Mouse (Mus musculus): ENCODE data around the gene Pwwp2b. TPM values are rescaled to one million over a fixed set of nuclear protein-coding genes. Genes with fewer than 3 reads are reported as not detected.

The Pwwp2b gene
- total RNA-seq, 4 experiments from 2014 or later: 16.8 to 18.3 (median 17.7) TPM

GRCm38 (mm10) chr7:139257752-139258542 is 9.7 kb downstream of the Pwwp2b start:
- DNase-seq (ENCODE audit: low spot score in 2 of 2): no peak

GRCm38 (mm10) chr7:139264337-139264736 is 16.1 kb downstream of the Pwwp2b start:
- DNase-seq (ENCODE audit: low spot score in 2 of 2): no peak

GRCm38 (mm10) chr7:139265634-139266033 is 17.4 kb downstream of the Pwwp2b start:
- DNase-seq (ENCODE audit: low spot score in 2 of 2): no peak

- DNase-seq (ENCODE audit: low spot score in 2 of 2): no peak
Measured at GRCm38 (mm10) chr7:139266431-139266830, 18.1 kb downstream of the Pwwp2b start.

GRCm38 (mm10) chr7:139266886-139267870 is 18.9 kb downstream of the Pwwp2b start:
- DNase-seq (ENCODE audit: low spot score in 2 of 2): no peak

- DNase-seq (ENCODE audit: low spot score in 2 of 2): no peak
Measured at GRCm38 (mm10) chr7:139270738-139271137, 22.5 kb downstream of the Pwwp2b start.

GRCm38 (mm10) chr7:139271871-139272270 is 23.6 kb downstream of the Pwwp2b start:
- DNase-seq (ENCODE audit: low spot score in 2 of 2): peak in 1 of 2 experiments; percentile 73

GRCm38 (mm10) chr7:139272639-139273396 is 24.5 kb downstream of the Pwwp2b start:
- peak in 1 of 2 experiments; percentile 51 for DNase-seq (ENCODE audit: low spot score in 2 of 2)

- DNase-seq (ENCODE audit: low spot score in 2 of 2): no peak
Measured at GRCm38 (mm10) chr7:139273397-139273719, 25.1 kb downstream of the Pwwp2b start.

GRCm38 (mm10) chr7:139275586-139275985 is 27.3 kb downstream of the Pwwp2b start:
- DNase-seq (ENCODE audit: low spot score in 2 of 2): no peak

GRCm38 (mm10) chr7:139276150-139276549 is 27.9 kb downstream of the Pwwp2b start:
- no peak for DNase-seq (ENCODE audit: low spot score in 2 of 2)

GRCm38 (mm10) chr7:139277536-139277935 is 29.3 kb downstream of the Pwwp2b start:
- no peak for DNase-seq (ENCODE audit: low spot score in 2 of 2)

- no peak for DNase-seq (ENCODE audit: low spot score in 2 of 2)
Measured at GRCm38 (mm10) chr7:139279571-139279970, 31.3 kb downstream of the Pwwp2b start.

- no peak for DNase-seq (ENCODE audit: low spot score in 2 of 2)
Measured at GRCm38 (mm10) chr7:139280044-139280443, 31.8 kb downstream of the Pwwp2b start.

- DNase-seq (ENCODE audit: low spot score in 2 of 2): no peak
Measured at GRCm38 (mm10) chr7:139281195-139281594, 32.9 kb downstream of the Pwwp2b start.

GRCm38 (mm10) chr7:139282037-139282436 is 33.8 kb downstream of the Pwwp2b start:
- DNase-seq (ENCODE audit: low spot score in 2 of 2): no peak

- DNase-seq (ENCODE audit: low spot score in 2 of 2): no peak
Measured at GRCm38 (mm10) chr7:139285295-139285943, 37.1 kb downstream of the Pwwp2b start.

GRCm38 (mm10) chr7:139288540-139288939 is 40.3 kb downstream of the Pwwp2b start:
- no peak for DNase-seq (ENCODE audit: low spot score in 2 of 2)

- no peak for DNase-seq (ENCODE audit: low spot score in 2 of 2)
Measured at GRCm38 (mm10) chr7:139293350-139293749, 45.1 kb downstream of the Pwwp2b start.

- no peak for DNase-seq (ENCODE audit: low spot score in 2 of 2)
Measured at GRCm38 (mm10) chr7:139294076-139294475, 45.8 kb downstream of the Pwwp2b start.

GRCm38 (mm10) chr7:139295653-139296052 is 47.4 kb downstream of the Pwwp2b start:
- DNase-seq (ENCODE audit: low spot score in 2 of 2): no peak

All from left cerebral cortex, adult 8-10 months (tissue).